Mouse (Mus musculus): Measurements from ENCODE around the gene Tom1l1.

The Tom1l1 gene

DNA sequence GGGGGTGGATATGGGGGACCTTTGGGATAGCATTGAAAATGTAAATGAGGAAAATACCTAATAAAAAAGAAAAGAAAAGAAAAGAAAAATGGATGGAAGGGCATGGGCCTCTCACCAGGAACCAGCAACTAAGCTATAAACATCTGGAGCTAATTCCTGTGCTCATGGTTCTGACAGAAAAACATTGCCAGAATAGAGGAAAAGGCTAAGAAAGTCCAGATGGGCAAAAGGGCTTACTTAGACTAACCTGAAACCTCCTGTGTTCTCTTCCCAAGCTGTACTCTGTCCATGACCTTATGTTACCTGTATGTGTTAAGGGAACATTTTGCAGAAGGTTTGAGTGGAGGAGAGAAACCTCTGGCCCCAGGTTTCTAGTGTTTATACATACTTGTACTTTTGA is 76.0 kb downstream of the Tom1l1 start:
- no peak for DNase-seq

DNA sequence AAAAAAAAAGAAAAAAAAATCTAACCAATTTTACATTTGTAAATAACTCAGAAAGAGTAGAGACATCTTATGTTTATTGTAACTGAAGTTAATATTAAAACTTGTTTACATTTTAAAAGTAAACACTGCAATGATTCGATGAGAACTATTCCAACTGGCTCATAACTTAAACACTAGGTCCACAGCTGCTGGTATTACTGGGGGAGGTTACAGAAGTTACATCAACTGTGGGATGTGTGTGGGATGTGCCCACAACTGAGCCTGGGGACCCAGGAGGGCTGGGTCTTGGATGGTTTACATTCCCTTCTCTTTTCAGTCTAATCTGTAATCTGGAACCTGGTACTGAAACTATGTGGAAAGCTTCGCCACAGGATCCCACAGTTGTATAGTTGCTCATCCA is 85.1 kb downstream of the Tom1l1 start:
- no peak for DNase-seq

DNA sequence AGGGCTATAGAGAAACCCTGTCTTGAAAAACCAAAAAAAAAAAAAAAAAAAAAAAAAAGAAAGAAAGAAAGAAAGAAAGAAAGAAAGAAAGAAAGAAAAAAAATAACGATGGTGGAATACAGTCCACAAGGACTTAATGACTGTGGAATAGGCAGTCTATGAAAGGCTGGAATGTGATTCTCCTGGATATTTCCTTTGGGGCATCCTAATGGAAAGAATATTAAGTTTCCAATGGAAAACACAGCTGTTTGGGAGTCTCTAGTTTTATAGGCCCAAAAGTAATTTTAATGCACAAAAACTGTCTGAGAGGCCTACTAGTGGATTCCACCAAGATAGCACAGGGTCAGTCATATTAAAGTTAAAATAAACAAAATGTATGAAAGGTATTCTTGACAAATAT is 92.3 kb downstream of the Tom1l1 start:
- no peak for DNase-seq

All from thymus, postnatal 36 days (tissue).